In the genomic region with DNA sequence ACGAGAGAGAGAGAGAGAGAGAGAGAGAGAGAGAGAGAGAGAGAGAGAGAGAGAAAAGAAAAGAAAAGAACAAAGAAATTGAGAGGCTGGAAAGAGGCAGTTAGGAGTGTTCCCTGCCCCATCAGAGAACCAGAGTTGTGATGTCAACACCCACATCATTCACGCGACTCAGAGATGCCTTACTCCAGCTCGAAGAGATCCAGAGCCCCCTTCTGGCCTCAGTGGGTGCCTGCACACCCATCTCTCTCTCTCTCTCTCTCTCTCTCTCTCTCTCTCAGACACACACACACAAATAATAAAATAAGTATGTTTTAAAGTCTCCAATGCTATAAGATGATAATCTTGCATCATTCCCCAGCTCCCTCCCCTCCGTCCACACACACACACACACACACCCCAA, we compare ENCODE assay signal across 8 mouse cellular contexts. TPM values are rescaled to one million over a fixed set of nuclear protein-coding genes. Genes with fewer than 3 reads are reported as not detected.
A peak's percentile ranks its signal among the peaks of the same experiment; 100 is the strongest.
DNase-seq lines count a peak whose midpoint lies in the region; ATAC-seq and TF ChIP-seq lines count a peak whose summit lies in the region.

No protein-coding gene starts in this region.

- no peak overlapping the region for H3K4me3 ChIP-seq in bone marrow, adult 2 months (replicated peaks; ENCODE audit: control insufficient read depth, low read depth, low read length)

- peak; percentile 59 to 60 for DNase-seq in cerebellum, postnatal 10 days
- DNase-seq in left cerebral cortex, postnatal 4 days: peak; percentile 28
- no peak for DNase-seq in left cerebral cortex, adult 8-10 months (ENCODE audit: low spot score in 2 of 2)
- DNase-seq in heart, postnatal 4 days: peak; percentile 38
- DNase-seq in mesoderm, embryonic 11.5 days (ENCODE audit: low read depth, low spot score): peak; percentile 60
- no peak for DNase-seq in c-Kit-positive CD71-positive TER-119-positive erythroid progenitor cells, embryonic 14.5 days (ENCODE audit: low spot score)

- TF ChIP-seq CTCF in bone marrow, adult 2 months (IDR thresholded peaks at IDR 0.05; ENCODE audit: control insufficient read depth, insufficient read depth, low read length): peak; percentile 57

- WGBS in bone marrow, adult 2 months: 15% methylated on average over 5 of the region's 5 CpGs

- no peaks in the 10 kb centered on the region for H3K4me1 ChIP-seq in bone marrow, adult 2 months (ENCODE audit: control insufficient read depth, insufficient read depth, low read length)

- no peak overlapping the region for H3K27ac ChIP-seq in bone marrow, adult 2 months (ENCODE audit: control insufficient read depth, insufficient read depth, low read depth, low read length, poor library complexity)

- ATAC-seq in cerebellum, adult (ENCODE audit: insufficient number of reproducible peaks, low FRiP score, low TSS enrichment): no peak

- no peak for TF ChIP-seq POLR2A in bone marrow, adult 2 months (IDR thresholded peaks at IDR 0.05; ENCODE audit: borderline replicate concordance, control insufficient read depth, low read depth, low read length)

- intact Hi-C loops in left cerebral cortex, postnatal 4 days (cut with DNase I): loop anchor here (5.0 kb wide), 1 partner anchor 80 kb away; a partner anchor contains a TSS

RNA-seq across cellular contexts. Expression of a gene that starts 47.6 kb away (rescaled TPM):
- 10 to 100 TPM; 17.2 to 21.6 TPM for total RNA-seq in left cerebral cortex, postnatal 4 days (2021)
- total RNA-seq in left cerebral cortex, adult 8-10 months (2022): 10 to 100 TPM; 24.5 to 29.3 (median 27.0) TPM
- 3.2 and 8.7 TPM in 2 replicates for polyA plus RNA-seq in bone marrow, adult 2 months (2011; ENCODE audit: insufficient read depth, insufficient read length, low replicate concordance, missing spikeins)
- total RNA-seq in heart, postnatal 4 days (2021): 10 to 100 TPM; 28.9 to 33.1 TPM

Comparison
In these comparisons a context has a peak if more than half of its experiments do, and no peak if none do; other contexts are left out.
1. DNase-seq: peak in cerebellum, postnatal 10 days (2 of 2), left cerebral cortex, postnatal 4 days (single experiment), heart, postnatal 4 days (single experiment) and mesoderm, embryonic 11.5 days (single experiment); none in left cerebral cortex, adult 8-10 months (0 of 2) and c-Kit-positive CD71-positive TER-119-positive erythroid progenitor cells, embryonic 14.5 days (single experiment).